Mouse (Mus musculus) adrenal gland (tissue): ENCODE data around the gene Lmx1b.

Source experiments
- intact Hi-C: fragments of 180-260 bp; cut with DNase I; formaldehyde crosslinking; loops from one replicate; pipeline ENCODE4 v1.15.1; 2025

The Lmx1b gene

DNA sequence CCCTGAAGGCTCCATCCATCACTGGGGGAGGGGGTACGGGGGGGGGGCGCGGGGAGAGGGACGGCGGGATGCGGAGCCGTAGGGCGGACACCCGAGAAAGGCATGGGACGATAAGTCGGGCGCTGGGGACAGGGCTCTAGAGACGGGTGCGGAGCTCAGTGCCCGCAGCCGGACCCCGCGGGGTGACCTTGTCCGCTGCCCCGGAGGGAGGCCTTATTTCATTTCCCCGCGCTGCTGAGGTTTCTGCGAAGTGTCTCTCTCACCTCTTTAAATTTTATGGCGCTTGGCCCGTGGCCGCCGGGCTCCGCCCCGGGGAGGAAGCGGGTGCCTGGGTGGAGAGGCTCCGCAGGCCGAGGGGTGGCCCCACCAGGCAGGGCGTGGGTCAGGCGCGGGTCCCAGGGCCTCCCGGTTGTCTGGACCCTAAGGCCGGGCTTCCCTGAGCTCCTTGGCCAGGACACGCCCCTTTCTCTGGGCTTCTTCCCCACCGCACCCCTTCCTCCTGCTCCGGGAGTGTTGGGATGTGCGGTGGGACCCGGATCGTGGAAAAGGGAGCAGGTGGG, 96.0 kb downstream of the Lmx1b start:
- intact Hi-C loops = no loop called here

DNA sequence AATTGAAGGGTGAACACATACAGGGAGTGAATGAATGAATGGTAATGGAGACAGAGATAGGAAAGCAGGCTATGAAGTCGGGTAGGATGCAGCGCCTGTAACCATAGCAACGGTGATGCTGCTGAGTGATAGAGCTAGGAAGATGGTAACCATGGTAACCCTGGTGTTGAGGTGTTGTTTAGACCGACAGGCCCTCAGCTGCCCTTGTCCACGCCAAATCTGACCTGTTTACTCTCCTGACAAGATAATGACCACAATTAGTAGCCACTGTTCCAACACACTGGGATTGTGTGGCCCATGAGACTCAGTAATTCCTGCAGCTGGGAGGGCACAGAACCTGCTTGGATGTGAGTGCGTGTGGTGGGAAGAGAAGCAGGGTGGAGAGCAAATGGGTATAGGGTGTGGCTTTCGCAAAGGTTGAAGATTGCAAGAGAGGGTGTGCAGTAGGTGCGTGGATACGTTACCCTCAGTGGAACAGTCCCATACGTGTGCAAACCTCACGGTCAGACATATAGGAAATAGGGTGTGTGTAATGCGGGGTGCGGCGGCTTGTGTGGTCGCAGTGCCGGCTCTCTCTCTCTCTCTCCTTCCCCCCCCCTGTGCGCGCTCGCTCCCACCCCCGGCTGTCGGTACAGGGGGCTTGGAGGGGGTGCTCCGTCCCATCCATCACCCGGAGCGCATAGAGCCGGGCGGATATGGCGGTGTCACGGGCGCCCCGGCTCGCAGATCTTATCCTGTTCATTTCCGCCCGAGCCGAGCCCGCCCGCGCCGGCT, 96.7 kb downstream of the Lmx1b start:
- intact Hi-C loops = no loop called here

DNA sequence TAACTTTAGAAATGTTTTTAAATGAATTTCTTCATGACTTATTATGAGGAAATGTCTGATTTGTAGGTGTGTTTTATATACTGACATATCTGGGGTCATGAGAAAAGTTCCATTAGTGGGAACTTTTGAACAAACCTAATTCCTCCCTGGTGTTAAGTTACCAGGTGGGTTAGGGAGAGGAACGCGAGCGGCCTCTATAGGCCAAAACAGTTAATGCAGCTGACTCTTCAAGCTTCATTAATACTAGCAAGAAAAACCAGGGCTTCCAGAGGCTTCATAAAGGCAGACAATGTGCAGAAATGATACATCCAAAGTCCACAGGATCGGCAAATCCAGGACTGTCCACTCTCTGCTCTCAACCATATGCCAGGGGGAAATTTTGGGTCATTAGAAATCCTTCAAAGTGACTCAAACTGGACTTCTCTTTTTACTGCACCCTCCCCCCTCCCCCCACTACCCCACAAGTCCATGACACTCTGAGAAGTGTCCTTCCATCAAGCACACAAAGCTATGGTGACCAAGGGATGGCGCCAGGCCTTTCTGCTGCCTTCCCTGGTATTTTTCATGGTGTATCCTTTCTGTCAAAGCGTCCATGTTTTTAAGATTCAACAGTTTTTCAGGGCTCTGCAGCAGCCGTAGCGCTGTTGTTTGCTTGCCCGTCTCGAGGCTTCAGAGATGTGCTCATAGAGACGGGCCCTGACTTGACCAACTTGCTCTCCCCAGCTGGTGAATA, 97.4 kb downstream of the Lmx1b start:
- intact Hi-C loops = no loop called here

DNA sequence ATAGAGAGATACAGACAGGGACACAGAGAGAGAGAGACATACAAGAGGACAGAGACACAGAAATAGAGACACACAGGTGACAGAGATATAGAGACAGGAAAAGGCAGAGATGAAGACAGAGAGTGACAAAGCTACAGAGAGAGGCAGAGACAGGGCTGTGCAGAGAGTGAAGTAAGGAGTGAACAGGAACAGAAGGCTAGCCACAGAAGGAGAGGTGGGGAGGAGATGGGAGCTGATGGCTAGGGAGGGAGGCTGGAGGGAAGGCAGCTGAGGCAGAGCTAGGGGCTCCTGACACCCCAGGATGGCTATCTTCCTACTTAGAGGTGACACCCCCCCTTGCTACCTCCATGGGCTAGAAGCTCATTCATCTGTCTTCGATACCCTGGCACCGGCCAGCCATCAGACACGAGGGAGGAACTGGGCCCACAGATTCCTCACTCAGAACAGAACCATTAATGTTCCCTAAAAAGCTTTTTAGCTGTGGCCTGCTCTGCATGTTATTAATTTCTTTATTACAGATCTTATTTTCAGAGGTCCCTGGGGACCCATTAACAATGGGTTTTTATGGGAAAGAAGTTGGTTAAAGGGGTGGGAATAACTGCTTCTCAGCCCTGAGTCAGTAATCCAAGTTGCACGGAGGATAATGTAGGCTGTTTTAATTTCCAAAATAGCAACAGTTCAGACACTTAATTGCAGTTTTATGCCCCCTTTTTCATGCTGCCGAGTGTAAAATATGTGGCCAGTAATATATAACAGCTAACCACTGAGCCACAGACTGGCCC, 114.8 kb downstream of the Lmx1b start:
- intact Hi-C loops = no loop called here

DNA sequence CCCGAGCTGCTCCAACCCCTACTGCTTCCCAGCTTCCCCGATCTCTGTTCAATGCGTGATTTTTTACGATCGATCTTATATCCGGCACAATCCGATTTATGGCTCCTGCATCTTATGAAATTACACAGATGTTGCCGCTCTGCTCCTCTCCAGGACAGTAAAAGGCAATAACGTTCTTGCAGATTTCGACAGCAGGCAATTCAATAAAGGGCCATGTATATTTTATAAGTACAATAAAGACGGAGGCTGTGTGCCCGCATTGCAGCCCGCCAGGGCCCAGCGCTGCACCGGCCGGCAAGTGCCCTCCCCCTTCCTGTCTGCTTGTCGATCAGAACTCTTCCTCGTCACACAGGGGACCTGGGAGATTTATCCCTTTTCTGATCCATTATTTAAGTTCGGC, 124.5 kb downstream of the Lmx1b start:
- intact Hi-C loops = no loop called here

DNA sequence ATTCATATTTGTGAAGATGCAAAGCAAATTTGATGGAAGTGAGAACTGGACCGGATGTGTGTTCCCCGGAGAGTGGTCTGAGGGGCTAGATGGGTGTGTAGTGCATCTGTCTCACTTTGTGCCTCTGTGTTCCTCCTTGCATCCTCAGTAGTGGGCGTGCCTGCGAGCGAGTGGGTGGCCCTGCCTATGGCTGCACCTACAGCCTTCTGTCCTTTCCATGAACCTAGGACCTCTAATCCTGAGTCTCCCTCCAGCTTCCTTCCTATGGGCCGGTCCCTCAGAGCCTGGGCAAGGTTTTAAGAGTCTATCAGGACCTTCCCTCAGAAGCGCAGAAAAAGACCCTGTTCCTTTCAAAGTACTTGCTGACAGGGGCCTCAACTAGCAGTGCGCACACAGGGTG, 124.9 kb downstream of the Lmx1b start:
- intact Hi-C loops = no loop called here
